Mouse (Mus musculus) splenic B cell, adult 2 months (primary cell): ENCODE results near the gene Arsb.

ENCODE experiments used
- DNase-seq: peaks from one replicate; pipeline ENCODE4 v3.0.0-alpha.2; 2011; ENCODE audit warnings: low read depth, low spot score
- H3K27me3 ChIP-seq: 2 replicates; pipeline ENCODE4 v1.6.1; 2012; ENCODE audit warnings: mild to moderate bottlenecking, low read length, moderate library complexity, mixed read lengths; ENCODE audit not compliant: control insufficient read depth, poor library complexity, insufficient read depth, severe bottlenecking
- H3K36me3 ChIP-seq: 2 replicates; pipeline ENCODE4 v1.6.1; 2012; ENCODE audit warnings: mild to moderate bottlenecking, low read length, moderate library complexity, mixed read lengths; ENCODE audit not compliant: control insufficient read depth, poor library complexity, insufficient read depth, severe bottlenecking

The Arsb gene

DNA sequence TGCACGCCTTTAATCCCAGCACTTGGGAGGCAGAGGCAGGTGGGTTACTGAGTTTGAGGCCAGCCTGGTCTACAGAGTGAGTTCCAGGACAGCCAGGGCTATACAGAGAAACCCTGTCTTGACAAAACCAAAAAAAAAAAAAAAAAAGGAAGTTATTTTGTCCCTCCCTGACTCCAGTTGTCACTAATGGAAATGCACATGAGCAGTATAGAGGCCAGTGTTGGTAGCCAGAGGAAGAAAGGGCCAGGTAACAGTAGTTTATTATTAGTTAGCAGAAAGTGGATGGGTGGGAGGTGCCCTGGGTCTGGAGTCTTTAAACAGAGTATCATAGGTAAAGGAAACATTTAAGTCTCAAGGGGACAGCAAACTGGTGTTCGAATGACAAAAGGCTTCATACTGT is 44.7 kb downstream of the Arsb start:
- no peak for DNase-seq
- Histone ChIP-seq H3K27me3 (no peaks in the 10 kb centered on the region), H3K36me3 (no peaks in the 10 kb centered on the region)

DNA sequence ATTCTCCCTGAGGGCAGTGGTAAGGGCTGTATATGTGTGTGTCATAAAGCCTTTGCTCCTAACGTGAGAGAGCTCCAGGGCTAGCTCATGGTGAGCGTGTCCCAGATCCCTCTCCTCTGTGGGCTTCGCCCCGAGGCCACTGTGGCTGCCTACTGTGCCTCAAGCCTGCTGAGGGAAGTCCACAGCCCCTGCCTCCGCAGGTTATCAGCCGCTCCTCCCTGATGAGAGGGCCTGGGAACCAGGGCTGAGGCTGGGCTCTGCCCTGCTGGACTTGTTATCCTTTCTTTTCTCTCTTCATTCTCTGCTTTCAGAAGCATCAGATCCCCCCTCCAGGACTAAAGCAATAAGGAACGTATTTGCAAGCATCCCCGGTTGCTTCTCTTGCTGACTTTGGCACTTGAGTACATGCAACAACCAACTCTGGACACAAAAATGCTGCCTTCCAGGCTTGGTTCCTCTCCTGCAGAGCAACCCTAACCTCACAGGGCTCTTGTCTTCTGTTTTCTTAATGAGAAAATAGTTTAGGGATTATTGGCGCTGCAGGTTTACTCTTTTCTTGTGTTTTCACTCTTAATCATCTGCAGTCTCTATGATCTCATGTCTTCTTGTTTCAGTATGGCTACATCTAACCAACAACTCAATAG is 45.4 kb downstream of the Arsb start:
- DNase-seq: no peak

DNA sequence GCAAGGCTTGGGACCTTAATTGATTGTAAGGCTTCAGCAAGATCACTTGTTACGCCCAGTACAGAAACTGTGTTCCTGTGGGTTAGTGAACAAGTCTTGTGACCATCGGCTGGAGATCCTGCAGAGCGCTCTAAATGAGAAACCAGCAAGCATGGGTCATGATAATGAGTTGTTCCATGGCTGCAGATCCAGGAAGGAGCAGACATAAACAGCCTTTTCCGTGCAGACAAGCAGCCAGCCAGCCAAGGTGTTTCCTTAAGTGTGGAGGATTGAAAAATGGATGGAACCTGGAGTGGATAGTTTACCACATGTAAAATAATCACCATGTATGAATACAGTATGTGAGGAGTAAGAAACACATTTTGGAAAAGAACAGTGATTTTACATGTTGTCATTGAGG is 48.7 kb downstream of the Arsb start:
- Histone ChIP-seq H3K36me3 (no peaks in the 10 kb centered on the region), H3K27me3 (no peaks in the 10 kb centered on the region)
- DNase-seq: no peak

More for the DNA sequence above, 45.4 kb downstream of the Arsb start:
- Histone ChIP-seq H3K27me3 (no peaks in the 10 kb centered on the region), H3K36me3 (no peaks in the 10 kb centered on the region)

DNA sequence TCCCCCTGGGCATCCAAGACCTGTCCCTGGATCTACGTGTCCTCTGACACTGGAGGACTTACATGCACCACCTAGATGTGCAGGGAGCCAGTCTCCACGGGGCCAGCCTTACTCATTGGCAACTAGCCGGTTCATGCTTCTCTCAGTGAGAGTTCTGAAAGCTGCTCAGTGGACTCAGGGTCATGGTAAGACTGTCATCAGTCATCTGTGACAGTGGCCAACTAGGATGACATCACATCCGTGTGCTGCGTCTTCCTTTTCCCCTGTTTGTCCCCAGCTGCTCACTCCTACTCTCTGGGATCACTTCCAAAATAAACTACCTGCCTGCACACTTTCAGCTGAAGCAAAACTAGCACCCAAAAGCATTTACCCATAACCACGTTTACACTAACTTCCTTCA is 50.6 kb downstream of the Arsb start:
- Histone ChIP-seq H3K27me3 (no peaks in the 10 kb centered on the region), H3K36me3 (no peaks in the 10 kb centered on the region)
- DNase-seq: no peak

DNA sequence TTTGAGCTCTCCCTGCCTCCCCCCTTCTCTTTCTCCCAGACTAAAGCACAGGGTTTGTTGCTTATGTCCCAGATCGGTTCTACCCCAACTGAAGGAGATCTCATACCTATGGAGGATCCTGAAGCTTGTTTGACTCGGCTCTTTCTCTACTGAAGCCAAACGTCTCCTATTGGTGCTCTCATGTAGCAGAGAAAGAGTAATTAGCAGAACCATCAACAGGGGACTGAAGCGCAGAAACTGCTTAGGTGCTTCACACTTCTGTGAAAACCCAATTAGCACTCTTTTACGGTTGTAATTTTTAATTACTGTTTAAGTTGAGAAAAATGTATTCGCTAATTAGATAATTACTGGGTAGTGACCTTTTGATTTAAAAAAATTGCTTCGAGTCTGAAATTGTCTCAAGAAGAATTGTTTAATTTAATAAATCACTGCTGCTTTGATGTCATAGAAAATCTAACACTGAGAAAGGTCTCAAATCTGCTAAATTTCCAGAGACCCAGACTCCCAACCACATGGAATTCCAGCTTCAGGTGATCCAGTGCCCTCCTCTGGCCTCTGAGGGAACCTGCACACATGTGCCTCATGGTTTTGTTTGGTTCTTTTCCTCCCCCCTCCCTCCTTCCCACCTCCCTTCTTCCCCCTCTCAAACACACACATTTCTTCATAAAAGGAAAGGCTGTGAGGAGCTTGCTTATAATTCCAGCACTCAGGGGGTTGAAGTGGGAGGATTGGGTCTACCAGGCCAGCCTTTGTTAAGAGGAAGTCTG is 54.5 kb downstream of the Arsb start:
- Histone ChIP-seq H3K36me3 (peaks cover 3% of the 10 kb centered on the region; the same call in 1 of the 2 replicates), H3K27me3 (no peaks in the 10 kb centered on the region)
- no peak for DNase-seq

DNA sequence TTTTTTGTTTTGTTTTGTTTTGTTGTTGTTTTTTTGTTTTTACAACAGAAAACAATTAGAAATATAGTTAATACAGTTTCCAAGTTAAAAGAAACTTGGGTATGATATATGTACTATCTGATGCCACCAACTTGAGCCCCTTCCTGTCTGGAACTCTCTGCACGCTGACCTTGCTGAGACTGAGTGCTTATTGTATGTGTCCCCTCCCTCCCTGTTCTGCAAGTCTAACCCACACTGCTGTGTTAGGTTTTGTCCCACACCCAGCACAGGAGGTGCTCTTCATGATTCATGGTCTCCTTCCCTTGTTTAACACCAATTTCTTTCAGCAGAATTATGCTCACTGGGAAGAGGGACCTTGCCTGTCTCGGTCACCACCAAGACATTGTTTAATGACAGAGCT is 56.3 kb downstream of the Arsb start:
- DNase-seq: no peak
- peaks cover 3% of the 10 kb centered on the region; the same call in 1 of the 2 replicates for H3K36me3 ChIP-seq
- no peaks in the 10 kb centered on the region for H3K27me3 ChIP-seq

DNA sequence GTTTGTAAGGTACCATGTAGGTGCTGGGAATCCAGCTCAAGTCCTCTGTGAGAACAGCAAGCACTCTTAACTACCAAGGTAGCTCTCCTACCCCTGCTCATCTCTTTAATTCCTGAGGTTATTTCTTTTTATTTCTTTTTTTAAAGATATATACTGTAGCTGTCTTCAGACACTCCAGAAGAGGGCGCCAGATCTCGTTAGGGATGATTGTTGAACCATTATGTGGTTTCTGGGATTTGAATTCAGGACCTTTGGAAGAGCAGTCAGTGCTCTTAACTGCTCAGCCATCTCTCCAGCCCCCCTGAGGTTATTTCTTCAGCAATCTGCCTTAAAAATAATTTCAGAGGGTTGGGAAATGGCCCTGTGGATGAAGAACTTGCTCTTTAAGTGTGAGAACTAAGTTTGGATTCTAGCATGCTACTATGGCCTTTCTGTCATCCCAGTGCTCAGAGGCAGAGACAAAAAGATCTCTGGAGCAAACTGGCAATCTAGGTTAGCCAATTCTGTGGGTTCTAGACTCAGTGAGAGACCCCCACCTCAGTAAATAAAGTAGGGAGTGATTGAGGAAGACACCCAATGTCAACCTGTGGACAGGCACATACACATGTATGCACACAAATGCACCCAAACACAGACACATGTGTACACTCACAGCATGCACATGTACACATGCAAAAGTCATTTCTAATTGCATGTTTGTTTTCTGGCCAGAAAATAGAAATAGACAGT is 58.3 kb downstream of the Arsb start:
- DNase-seq: no peak
- Histone ChIP-seq H3K36me3 (peaks cover 3% of the 10 kb centered on the region; the same call in 1 of the 2 replicates), H3K27me3 (no peaks in the 10 kb centered on the region)

DNA sequence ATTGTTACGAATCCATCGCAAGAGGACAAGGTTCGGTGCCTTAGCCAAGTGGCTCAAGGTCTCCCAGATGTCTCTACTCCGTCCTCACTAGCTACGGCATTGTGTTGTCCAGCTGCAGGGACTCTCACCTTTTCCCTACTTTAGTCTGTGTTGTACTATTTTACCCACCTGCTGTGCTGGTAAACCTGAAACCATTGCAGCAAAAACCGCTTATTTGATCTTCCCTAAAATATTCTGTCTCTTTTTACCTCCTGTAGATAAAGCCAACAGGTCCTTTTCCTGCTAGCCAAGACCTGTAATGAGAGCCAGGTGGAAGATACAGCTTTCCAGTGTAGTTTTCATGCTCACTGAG is 58.8 kb downstream of the Arsb start:
- Histone ChIP-seq H3K36me3 (peaks cover 3% of the 10 kb centered on the region; the same call in 1 of the 2 replicates), H3K27me3 (no peaks in the 10 kb centered on the region)
- no peak for DNase-seq

DNA sequence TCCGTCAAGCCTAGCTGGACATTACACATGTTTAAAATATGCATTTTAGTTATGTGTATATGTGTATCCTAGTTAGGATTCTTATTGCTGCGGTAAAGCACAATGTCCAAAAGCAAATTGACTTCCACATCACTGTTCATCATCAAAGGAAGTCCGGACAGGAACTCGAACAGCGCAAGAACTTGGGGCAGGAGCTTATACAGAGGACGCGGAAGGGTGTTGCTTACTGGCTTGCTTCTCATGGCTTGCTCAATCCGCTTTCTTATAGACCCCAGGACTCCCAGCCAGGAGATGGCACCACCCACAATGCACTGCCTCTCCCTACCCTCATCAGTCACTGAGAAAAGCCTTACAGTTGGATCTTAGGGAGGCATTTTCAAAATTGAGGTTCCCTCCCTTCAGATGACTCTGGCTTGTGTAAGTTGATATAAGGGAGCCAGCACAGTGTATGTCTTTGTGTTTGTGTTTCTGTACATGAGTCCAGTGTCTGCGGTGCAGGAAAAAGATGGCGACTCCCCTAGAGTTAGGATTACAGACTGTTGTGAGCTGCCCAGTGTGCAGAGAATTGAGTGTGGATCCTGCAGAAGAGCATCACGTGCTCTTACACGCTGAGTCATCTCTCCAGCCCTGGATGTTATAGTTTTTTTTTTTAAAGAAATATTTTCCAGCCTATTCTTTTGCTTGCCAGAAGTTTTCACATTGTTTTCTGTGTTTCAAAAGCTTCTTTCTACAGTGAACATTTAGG is 66.2 kb downstream of the Arsb start:
- H3K27me3 ChIP-seq: no peaks in the 10 kb centered on the region
- DNase-seq: no peak
- H3K36me3 ChIP-seq: no peaks in the 10 kb centered on the region

DNA sequence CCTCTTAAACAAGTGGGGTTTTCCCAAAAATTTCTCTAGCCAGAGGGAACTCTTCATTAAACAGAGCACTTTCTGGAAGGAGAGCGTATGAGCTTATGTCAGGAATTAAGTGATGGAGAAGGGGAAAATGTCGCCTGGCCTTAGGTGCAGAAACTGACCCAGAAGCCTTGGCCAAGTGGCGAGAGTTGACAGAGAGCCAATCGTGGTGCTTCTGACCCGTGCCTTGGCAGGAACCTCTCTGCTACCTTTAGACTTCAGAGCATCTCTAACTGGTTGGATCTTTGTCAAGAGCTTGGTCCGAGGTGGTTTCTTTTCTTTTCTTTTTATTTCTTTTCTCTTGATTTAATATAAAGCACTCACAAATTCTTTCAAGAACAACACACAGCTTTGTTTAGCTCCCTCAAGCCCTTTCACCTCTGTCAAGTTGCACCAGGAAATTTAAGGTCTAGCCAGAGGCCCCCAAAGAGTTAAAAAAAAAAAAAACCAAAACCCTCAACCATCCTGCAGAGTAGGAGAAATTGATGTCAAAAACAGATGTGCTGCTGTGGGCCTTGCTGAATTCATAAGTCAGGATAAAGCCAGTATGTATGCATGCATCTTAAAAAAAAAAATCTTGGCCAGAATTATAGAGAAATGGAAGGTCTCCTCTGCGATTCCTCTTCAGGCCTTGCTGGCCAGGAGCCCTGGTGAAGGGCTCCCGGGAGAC is 67.2 kb downstream of the Arsb start:
- DNase-seq: no peak
- no peaks in the 10 kb centered on the region for H3K27me3 ChIP-seq
- H3K36me3 ChIP-seq: no peaks in the 10 kb centered on the region

DNA sequence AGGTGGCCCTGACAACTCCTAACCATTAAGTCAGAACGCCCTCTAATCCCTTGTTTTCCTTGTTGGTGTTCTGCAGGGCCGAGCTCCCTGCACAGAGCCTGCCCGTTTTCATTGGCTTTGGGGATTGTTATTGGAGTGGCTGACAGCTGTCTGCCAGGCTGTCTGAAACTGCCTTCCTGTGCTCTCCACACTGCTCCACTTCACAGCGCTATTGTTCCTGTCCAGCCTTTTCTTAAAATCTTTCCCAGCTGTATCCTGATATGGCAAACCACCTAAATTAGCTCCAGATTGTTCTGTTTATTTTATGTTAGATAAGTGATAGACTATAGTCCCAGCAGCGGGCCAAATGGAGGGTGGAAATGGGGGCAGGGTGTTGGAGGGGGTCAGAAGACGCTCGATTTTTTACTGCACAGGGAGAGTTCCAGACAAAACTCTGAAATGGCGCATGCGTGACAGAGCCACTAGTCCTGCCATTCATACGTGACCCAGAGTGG is 67.8 kb downstream of the Arsb start:
- Histone ChIP-seq H3K27me3 (no peaks in the 10 kb centered on the region), H3K36me3 (no peaks in the 10 kb centered on the region)
- DNase-seq: no peak

DNA sequence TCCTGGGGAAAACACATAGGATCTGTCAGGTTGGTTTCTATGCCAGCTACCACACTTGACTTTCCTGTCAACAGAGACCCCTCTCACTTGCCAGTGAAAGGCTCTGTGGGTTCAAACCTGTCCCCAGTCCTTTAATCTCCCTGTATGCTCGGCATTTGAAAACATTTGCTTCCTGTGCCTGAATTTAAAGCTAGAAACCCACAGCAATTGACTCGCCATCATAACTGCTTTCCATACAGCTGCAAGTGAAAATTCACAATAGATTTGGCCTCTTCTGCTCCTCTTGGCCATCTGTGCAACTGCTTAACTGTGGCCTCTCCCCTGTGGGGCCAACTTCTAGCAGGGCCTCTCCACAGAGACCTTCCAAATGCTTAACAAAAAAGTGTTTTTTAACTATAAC is 68.3 kb downstream of the Arsb start:
- Histone ChIP-seq H3K36me3 (no peaks in the 10 kb centered on the region), H3K27me3 (no peaks in the 10 kb centered on the region)
- DNase-seq: no peak

DNA sequence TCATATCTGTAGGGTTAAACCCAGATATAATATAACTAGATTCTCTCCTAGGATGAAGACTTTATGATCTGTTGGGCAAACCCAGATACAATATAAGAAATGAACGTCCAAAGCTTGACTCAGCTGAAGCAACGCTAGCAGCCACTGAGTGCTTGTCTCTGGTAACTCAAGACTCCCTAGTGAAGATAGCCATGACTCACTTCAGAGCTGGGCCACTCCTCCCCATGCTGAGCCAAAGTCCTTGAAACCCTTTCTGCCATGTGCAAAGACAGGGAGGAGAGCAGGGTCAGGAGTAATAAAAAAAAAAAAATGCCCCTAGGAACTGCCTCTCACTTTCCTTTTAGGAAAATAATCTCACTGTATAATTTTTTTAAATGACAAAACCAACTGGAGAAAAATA is 68.7 kb downstream of the Arsb start:
- Histone ChIP-seq H3K36me3 (no peaks in the 10 kb centered on the region), H3K27me3 (no peaks in the 10 kb centered on the region)
- DNase-seq: no peak

DNA sequence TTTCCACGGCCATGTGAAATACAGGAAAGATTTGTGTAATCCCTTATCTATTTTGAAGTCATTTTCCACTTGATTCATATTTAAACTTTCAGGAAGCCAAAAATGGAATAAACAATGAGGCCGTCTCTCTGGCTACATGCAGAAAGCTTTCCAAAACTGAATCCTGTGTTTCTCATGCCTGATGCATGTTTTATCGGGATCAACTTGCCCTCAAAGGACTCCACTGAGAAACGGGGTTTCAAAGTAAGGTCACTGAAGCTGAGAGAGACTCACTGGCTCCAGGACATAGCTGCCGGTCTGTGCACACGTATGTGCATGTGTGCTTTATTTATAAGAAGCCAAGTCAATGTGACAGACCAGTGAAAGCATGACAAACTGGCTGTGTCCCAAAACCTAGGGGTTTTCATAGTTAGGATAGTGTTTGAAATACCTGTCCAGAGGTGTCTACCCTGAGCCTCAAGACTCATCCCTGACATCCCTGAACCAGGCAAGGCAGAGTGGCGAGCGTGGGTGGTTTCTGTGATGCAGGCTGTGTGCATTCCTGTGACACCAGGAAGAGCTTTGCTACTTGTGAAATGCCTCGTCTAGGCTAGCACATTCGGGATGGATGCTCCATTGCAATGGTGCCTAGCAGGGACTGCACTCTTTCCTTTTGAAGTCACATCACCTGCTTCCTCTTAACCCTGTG is 75.5 kb downstream of the Arsb start:
- Histone ChIP-seq H3K27me3 (no peaks in the 10 kb centered on the region), H3K36me3 (no peaks in the 10 kb centered on the region)
- DNase-seq: no peak
